Mouse (Mus musculus): ENCODE measurements around the gene Tbx10.

Gene Tbx10

DNA sequence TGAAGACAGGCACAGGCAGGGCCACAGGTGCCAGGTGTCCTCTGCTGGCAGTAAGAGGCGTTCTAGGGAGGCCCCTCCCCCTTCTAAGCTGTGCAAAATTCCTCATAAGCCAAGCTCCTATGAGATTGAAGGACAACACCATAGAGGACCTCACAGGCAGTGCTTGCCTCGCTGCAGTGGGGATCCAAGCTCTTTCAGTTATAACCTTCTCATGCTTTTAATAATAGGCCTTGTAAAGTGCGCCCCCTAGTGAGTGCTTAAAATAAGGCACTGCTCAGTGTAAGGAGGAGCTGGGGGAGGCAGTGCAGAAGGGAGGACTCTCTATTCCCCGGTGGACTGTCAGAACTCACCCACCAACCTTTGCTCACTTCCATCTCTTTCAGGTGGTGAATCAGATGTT lies 12.2 kb upstream of the Tbx10 start:
- peak; percentile 84 to 85 for DNase-seq

DNA sequence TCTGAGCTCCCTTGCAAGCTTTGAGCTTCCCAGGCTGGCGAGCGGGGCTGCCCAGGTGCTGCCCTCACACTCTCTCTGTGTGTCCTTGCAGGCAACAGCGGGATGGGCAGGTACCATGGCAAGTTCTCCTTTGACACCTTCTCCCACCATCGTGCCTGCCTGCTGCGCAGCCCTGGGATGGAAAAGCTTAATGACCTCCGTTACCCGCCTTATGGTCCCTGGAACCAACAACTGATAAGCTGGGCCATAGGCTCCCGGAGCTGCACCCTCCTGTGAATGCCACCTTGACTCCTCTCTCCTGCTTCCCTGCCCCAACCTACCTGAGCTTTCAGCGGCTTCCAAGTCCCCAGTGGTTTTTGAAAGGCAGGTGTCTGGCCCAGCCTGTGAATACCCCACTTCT lies 11.6 kb upstream of the Tbx10 start:
- no peak for DNase-seq

DNA sequence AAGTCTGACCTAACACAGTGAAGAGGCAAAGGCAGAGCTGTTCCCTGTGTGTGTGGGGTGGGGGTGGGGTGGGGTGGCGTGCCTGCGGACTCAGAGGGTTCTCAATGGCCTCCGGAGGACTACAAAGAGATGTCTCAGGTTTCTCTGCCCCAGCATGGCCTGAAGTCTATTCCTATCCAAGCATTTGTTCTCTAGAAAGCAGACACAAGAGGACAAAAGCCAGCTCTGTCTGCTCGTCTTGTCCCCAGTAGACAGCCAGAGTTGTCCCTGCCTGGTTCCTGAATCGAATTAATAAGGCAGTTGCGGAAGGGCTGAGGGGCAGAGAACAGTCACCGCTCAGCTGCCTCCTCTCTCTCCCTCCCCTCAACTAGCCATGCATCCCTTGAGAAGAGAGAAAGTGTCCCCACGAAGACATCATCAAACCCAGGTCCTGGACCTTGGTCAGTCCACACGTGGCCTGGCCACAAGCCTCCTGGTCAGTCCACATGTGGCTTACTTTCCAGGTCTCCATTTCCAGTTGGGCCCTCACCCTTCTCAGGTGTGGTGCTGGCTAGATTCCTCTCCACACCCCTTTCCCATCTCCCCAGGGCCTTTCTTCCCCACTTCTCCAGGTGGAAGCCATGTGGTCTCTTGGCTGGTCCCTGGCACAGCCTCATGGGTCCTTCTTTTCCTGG lies 8.9 kb upstream of the Tbx10 start:
- no peak for DNase-seq

DNA sequence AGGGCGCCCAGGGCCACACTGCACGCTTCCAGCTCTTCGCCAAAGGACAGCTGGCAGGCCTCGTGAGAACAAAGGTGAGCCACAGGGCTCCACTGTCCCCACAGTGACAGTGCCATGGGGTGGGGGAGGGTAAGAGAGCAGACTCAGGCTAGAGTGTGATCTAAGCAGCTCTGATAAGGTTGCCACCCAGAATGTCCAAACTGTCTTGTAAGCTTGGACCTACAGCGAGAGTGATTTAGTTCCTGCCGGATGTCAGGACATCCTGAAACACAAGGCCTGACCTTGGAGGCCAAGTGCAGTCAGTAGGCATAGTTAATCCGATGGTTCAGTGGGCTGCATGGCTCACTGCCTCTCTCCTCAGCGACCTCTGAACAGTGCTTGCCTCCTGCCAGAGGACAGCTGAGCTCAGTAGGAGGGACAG lies 7.3 kb upstream of the Tbx10 start:
- DNase-seq, result no peak

DNA sequence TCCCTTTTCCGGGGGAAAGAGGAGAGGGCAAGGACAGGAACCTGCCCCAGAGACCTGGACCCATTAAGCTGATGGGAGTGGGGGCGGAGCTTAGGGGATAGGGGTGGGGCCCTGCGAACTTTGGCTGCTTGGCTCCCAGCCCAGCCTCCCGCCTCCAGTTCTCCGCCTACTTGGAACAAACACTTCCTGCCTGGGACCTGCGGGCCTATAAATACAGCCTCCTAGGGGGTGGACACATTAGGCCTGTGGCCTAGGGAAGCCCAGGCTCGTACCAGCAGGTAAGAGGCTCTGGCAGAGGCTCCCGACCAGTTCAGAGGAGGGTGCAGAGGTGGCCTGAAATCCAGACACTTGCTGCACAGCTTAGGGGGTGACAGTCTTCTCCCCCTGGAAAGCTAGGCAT lies 6.2 kb upstream of the Tbx10 start, which contains the start of gene Acy3:
Gene Acy3, plus strand, starts transcription at position 237 of the 400 bp plus-strand sequence.
- DNase-seq, result no peak

DNA sequence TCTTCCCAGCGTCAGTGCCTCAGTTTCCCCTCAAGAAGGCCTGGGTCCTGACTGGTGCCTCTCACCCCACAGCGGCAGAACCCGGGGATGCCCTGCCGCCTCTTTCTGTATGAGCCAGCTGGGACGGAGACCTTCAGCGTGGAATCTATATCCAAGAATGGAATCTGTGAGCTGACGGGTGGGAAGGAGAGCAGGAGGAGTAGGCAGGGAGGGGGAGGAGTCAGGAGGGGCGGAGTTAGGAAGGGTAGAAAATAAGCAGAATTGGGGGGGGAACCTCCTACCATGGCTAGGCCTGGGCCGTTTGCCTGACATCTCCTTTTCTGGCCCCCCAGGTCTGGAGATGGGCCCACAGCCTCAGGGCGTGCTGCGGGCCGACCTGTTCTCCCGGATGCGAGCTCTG lies 4.5 kb upstream of the Tbx10 start:
- DNase-seq, result no peak

DNA sequence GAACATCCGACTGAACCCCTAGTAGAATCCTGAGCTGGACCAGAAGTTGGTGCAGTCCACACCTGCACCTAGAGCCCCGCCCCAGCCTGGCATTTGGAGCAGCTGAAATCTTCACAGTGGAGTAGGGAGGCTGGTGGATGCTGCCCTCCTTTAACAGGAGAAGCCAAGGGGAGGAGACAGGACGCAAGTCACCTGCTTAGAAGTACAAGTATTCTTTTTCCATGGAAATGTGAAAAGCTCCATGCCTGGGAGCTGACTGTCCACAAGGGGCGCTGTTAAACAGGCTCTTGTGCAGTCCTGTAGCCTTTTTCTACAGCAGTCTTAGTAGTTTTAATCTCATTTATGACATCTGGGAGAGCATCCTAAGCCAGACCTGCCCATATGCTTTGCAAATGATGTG lies 3.8 kb upstream of the Tbx10 start:
- no peak for DNase-seq

DNA sequence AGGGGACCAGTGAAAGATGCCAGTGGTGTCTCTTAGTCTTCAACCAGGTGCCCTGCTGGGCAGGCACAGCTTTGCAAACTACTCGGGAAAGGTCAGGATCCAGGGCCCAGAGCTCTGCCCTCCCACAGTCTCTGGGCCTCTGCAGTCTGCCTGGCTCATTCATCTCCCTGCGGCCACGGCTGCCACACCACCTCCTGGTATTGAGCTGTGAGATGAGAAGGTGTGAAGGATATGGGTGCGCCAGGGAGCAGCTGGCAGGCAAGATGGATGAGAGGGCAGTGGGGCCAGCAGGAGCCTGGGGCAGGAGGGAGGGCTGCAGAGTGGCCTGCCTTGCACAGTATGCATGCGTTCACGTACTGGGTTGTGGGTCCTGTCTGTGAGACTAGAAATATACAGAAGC lies 1.7 kb upstream of the Tbx10 start:
- DNase-seq, result no peak

DNA sequence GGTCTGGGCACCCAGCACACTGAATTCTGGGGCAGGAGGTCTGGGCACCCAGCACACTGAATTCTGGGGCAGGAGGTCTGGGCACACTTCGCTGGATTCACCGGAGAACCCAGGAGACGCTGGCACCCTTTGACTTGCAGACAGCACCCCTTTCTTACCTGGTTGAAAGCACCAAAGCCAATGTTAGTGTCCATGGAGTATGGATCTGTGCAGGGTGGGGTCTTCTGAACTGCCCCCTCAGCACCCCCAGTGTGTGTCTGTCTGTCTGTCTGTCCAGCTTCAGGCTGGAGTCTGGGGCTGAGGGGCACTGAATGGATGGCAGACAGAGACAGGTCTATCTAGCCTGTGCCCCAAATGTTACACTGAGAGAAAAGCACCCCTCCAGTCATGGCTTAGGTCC lies 990 bp upstream of the Tbx10 start:
- no peak for DNase-seq

DNA sequence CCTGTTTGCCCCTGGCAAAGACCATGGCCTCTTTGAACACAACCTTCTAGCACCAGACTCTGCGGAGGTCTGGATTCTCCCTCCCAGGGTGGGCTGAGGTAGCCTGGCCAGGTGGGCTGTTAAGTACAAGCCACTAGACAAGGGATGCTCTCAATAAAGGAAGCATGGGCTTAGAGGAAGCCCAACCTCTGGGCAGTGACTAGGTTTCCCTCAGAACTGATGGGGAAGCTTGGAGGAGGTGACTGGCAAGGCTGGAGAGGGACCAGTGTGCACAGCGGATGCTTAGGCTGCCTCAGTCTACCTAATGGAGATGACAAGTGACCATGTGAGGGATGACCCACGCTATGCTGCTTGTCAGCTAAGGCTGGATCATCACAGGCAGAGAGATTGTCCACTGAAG lies 586 bp upstream of the Tbx10 start:
- DNase-seq, result no peak

DNA sequence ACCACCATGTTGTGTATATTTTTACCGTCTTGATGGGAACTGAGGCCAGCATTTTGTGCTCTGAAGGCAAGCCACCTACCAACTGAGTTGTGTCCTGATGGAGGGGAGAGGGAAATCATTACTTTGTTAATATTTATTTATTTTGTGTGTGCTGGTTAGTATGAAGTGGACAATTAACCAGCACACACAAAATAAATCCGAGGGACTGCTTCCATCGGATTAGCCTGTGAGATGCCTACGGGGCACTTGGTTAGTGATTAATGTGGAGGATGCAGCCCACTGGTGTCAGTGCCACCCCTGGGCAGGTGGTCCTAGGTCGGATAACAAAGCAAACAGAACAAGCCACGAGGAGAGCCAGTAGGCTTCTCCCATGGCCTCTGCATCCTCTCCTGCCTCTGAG lies 2.4 kb downstream of the Tbx10 start:
- DNase-seq, result no peak

DNA sequence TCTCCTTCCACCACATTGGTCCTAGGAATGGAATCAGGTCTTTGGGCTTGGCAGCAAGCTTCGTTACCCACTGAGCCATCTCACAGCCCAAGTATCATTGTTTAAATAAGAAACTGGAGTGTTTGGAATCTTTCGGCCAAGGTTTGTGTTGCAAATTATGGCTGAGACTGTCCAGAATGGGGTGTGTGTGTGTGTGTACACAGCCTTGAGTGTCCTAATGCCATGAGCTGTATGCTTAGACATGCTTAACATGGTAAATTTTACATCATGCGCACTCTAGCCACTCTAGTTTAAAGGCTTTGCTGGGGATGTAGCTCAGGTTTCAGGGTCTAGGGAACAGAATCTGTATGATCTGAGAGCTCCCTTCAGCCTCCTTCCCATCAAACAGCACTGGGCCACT lies 3.0 kb downstream of the Tbx10 start:
- no peak for DNase-seq

DNA sequence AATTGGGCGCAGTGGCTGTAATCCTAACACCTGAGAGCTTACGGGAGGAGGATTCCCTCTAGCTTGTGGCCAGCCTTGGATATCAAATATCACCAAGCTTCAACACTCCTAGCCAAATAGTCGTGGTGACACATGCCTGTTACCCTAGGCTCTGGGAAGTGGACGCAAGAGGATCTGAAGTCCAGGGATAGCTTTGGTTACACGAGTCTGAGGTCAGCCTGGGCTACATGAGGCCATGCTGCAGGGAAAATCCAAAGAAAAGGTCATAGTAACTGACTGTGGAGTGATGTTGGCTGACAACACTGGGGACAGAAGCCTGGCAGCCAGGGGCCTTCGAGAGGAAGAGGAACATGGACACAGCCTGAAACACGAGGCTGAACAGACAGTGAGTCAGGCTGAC lies 3.6 kb downstream of the Tbx10 start:
- no peak for DNase-seq

DNA sequence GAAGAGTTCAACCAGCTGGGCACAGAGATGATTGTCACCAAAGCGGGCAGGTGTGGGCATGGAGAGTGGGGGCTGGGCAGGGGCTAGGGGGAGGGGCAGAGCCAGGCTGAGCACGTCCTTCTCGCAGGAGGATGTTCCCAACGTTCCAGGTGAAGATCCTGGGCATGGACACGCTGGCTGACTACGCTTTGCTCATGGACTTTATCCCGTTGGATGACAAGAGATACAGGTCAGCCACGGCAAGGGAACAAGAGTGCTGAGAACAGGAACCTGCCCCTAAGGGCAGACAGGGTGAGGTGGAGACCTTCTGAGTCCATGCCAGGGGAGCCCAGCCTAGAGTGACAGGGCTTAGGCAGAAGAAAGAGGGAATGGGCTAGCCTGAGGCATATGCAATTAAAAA lies 4.2 kb downstream of the Tbx10 start:
- DNase-seq, result no peak

DNA sequence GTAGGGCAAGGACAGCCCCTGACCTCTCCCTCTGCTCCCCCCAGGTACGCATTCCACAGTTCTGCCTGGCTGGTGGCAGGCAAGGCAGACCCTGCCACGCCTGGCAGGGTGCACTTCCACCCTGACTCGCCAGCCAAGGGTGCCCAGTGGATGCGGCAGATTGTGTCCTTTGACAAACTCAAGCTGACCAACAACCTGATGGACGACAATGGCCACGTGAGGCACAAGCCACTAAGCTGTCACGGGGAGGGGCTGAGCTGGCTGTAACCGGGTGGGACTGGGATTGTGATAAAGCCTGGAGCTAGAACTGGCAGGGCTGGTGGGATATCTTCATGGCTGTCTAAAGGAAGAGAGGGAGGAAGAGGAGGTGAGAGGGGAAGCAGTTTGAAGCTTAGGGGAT lies 4.7 kb downstream of the Tbx10 start:
- no peak for DNase-seq

DNA sequence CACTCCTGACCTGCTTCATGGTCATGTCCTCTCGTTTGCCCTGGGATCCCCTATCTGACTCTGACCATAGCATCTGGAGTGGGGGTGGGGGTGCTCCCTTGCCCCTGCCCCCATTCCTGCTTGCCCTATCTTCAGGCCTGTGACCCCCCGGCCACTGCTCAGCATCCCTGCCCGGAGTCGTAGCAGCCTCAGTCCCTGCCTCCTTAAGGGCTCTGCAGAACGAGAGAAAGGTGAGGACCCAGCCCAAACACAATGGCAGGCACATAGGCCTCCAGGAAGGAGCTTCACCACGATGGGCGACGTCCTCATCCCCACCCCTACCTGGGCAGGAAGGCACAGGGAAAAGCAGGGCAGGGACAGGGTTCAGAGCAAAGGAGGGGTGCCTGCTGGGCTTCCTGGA lies 5.8 kb downstream of the Tbx10 start:
- no peak for DNase-seq

DNA sequence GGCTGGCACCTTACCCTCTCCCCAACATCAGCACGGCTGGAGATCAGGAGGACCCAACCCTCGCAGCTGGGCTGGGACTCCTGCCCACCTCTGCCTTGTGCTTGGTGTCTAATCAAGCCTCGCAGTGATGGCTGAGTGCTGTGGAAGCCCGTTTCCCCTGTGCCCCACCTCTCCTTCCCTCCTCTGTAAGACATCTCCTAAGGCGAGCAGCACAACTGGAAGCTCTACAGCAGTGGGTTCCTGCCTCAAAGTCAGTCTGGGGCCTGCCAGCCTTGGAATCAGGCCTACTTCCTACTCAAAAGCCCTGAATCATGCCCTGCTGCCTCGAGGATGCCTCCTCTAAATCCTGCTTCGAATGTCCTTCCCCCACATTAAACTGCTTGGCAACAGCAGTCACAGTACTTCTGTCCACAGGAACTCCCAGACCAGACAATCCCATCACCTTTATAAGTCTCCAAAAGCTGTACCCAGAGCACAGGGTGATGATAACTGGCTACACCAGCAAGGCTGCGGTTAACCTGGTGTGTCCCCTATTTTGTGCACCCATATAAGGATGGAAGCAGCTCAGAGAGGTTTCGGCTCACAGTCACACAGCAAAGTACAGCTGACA lies 6.7 kb downstream of the Tbx10 start:
- no peak for DNase-seq

DNA sequence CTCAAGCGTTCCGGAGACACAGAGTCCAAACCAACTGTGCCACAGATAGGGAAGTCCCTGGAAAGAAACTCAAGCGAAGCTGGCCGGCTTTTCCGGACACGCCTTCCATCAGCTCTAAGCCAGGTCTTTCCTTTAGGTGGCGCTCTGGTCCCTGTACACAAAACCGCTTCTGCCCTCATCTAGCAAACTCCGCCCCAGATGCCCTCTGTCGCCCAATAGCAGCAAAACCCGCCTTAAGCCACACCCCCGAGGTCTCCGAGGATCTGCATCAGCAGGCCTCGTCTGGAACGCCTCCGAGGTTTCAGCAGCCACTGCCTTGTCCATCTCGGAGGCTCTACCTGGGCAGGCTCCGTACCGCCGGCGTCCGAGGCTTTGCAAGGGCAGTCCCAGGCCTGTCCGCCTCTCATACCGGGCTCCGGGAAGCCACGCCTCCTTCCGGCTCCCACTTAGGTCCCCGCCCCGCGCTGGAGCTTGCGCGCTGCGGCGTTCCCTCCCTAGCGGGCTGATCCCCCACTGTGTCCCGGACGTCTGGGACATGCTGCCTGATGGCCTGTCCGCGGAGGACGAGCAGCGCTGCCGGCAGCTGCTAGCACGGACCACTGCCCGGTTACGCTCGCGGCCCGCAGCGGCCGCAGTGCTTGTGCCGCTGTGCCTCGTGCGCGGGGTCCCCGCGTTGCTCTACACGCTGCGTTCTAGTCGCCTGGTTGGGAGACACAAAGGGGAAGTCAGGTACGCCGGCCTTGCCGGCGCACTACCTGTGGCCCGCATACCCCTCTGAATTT lies 7.8 kb downstream of the Tbx10 start, which contains the start of the genes Nudt8 and Gm49405:
Gene Nudt8, plus strand, starts transcription at position 462 of the 782 bp plus-strand sequence.
Gene Gm49405, plus strand, starts transcription at position 508 of the 782 bp plus-strand sequence.
- peak; percentile 95 to 99 for DNase-seq

DNA sequence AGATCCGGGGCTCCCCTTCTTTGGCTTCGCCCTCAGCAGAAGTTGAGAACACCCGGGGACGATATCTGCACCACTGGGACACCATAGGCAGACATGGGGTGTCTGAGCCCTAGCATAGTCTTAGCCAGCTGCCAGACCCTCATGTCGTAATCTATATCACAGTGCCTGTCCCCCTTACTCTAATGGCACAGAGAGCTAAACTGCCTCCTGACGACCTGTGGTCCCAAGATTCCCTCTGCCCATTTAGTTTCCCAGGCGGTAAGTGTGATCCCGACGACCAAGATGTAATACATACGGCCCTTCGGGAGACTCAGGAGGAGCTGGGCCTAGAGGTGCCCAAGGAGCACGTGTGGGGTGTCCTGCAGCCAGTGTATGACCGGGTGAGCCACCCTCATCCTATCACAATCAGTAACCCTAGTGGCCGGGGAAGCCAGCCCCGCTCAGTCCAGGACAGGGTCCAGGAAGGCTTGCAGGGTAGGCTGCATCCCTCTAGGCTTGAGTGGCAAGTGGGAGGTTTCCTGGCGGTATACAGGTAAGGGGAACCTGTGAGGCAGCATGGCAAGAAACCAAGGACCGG lies 8.5 kb downstream of the Tbx10 start:
- DNase-seq, result peak in 1 of 2 experiments; percentile 36

DNA sequence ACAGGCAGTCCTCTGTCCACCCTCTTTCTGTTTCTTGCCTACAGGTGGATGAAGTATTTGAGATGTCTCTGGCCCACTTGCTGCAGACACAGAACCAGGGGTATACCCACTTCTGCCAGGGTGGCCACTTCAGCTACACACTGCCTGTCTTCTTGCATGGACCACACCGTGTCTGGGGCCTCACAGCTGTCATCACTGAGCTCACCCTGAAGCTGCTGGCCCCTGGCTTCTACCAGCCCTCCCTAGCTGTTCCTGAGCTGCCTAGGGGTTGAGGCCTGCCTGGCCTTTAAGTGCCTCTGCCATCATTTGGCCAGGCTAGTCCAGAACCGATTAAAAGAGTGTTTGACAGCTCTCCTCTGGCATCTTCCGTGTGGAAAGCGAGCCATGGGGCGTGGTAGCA lies 9.2 kb downstream of the Tbx10 start:
- no peak for DNase-seq

DNA sequence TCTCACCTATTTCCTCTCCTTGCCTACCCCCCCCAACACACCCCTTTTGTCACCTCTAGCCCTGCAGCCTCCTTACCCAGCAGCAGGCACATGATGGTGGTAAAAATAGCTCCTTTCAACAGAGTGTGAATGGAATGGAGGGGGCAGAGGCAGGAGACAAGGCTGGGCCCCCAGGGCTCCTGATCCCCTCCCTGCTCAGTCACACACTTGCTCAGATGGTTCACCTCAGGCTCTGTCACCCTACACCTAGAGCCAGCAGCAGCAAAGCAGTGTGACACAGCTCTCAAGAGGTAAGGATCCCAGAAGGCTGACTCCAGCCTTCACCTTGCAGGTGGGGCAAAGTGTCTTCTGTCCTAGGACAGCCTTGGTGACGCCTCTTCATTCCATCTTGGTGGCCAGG lies 10.6 kb downstream of the Tbx10 start, which contains the start of gene Doc2g:
Gene Doc2g, plus strand, starts transcription at position 202 of the 400 bp plus-strand sequence.
- DNase-seq, result no peak

DNA sequence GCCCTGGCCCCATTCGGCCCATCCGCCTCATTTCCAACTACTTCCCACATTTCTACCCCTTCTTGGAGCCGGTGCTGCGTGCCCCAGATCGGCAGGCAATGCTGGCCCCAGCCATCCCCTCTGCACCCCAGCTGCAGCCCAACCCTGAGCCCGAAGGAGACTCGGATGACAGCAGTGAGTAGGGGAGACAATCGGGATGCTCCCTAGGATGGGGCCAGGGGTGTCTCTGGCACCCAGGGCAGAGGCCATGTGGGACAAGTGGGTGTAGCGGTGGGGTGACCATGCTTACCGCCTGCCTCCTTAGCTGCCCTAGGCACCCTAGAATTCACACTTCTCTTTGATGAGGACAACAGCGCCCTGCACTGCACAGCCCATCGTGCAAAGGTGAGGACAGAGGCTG lies 11.1 kb downstream of the Tbx10 start:
- DNase-seq, result no peak

DNA sequence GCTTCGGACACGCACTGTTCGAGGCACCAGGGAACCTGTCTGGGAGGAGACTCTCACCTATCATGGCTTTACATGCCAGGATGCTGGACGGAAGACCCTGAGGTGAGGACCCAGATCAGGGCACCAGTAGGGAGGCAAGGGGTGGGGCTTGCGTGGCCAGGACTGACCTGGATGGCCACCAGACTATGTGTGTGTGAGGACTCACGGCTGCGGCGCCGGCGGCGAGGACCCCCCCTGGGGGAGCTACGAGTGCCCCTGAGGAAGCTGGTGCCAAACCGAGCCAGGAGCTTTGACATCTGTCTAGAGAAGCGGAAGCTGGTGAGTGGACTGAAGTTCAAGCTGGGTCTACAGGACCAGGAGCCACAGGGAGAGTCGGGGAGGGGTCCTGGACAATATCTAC lies 11.8 kb downstream of the Tbx10 start:
- no peak for DNase-seq

DNA sequence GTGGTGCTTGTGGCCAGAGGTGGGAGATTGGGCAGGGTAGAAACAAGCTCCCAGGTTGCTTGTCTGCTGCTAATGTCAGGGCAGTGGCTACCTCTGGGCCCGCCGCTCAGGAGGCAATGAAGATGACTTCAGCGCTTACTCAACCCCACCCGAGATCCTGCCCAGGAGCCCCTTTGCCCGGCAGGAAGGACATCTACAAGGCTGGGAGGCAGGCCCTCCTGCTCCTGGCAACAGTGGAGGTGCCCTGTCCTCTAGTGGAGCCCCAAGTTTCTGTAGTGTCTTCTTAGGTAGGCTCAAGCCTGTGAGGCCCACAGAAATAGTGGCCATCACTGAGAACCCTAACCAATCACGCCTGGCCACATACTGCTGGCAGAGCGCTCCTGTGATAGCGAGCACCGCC lies 12.5 kb downstream of the Tbx10 start:
- no peak for DNase-seq
